Mouse (Mus musculus): Measurements from ENCODE around the gene Ovch2.
"Not testable (repeated sequence)": the region's sequence is repeated elsewhere in the genome, so short reads cannot be mapped to it uniquely, and the experiment has no call there.

Ovch2 gene

GRCm38 (mm10) chr7:107801108-107801507 is at the start of gene Ovch2:
TSS of gene Ovch2 (minus strand) at chr7:107801208.
- no peak for DNase-seq (ENCODE audit: low spot score)

DNA sequence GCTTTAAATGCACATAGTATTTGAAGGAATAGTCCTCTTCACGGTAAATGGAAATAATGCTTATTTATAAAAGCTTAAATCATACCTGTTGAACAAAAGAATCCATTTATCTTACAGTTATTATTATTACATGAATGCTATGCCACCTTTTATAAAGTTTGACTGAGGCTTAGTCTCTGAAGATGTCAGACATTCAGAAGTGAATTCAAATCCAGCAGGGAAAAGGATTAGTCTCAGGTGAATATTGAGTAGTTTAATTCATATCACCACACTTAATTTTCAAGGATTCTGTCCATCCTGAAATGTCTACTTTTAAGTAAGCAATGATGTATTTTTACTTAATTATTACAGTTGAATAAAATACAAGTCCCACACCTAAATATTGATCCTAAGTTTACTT is 46.4 kb upstream of the Ovch2 start, which contains the start of gene Olfr470:
Gene Olfr470 (minus strand): TSS at position 101 of the 400 bp plus-strand sequence.
- not testable (repeated sequence) for DNase-seq (ENCODE audit: low spot score)

DNA sequence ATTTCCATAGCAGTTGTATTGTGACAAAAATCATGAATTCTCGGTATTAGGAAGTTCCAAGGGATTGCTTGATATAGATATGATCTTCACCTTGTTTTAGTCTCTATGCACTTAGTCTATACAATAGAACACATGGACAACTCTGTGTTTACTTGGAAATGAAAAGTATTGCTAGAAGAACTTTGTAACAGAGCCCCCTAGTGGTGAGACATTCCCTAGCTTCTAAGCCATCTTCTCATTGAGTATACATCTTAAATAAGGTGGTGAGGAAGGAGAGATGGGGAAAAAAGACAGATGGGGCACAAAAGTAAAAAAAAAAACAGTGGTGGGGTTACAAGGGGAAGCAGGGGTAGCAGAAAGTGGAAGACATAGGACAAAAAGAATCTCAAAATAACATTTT is 40.7 kb upstream of the Ovch2 start:
- DNase-seq (ENCODE audit: low spot score): no peak

DNA sequence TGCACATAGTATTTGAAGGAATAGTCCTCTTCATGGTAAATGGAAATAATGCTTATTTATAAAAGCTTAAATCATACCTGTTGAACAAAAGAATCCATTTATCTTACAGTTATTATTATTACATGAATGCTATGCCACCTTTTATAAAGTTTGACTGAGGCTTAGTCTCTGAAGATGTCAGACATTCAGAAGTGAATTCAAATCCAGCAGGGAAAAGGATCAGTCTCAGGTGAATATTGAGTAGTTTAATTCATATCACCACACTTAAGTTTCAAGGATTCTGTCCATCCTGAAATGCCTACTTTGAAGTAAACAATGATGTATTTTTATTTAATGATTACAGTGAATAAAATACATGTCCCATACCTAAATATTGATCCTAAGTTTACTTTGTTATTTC is 24.4 kb upstream of the Ovch2 start, which contains the start of gene Olfr469:
Gene Olfr469 (minus strand): TSS at position 101 of the 400 bp plus-strand sequence.
- not testable (repeated sequence) for DNase-seq (ENCODE audit: low spot score)

DNA sequence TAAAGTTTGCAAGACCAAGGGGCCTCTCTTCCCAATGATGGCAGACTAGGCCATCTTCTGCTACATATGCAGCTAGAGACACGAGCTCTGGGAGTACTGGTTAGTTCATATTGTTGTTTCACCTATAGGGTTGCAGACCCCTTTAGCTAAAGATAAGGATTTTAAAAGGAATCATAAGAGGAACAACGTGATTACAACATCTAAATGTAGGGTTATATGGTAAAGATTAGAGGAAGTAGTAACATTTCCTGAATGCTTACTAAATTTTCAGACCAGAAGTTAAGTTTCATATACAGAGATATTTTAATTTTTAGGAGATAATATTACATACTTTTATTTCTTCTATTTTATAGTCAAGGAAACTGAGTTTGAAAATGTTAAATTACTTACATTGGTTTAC is 22.9 kb upstream of the Ovch2 start:
- DNase-seq (ENCODE audit: low spot score): not testable (repeated sequence)

GRCm38 (mm10) chr7:107819442-107819841 is 18.4 kb upstream of the Ovch2 start:
- no peak for DNase-seq (ENCODE audit: low spot score)

- no peak for DNase-seq (ENCODE audit: low spot score)
Measured at GRCm38 (mm10) chr7:107811963-107812362, 11.0 kb upstream of the Ovch2 start, which contains the start of gene Olfr467. TSS of gene Olfr467 (plus strand) at chr7:107812263.

DNA sequence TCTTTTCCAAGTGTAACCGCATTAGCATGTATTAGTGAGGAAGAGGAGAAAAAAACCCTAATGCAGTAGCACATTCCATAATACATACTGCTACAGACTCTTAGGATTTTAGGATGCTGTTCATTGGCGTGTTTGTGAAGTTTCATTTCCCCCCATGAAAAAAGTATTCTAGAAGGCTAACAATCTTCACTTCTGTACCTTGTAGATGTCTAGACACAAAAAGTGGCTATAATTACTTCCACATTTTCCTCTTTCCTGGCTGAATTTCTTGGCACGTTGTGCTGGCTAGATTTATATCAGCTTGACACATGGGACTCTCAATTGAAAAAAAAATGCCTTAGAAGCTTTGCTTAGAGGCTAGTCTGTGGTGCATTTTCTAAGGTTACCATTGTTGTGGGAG is 1.1 kb upstream of the Ovch2 start:
- DNase-seq (ENCODE audit: low spot score): no peak

DNA sequence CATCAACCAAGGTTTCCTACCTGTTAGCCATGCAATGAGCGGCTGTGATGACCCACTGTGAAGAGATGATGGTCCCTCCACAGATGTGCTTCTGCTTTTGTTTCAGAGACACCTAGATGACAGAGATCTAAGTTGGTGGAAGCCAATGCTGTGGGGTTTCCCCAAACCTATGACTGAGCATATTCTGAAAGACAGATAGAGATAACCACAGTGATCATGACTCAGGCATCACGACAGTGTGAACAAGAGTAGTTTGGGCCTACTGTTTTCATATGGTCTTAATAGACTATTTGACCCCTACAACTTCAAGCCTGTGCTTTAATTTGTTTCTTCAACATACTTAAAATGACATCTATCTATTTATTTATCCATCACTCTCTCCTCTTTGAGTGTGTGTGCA is 4.5 kb downstream of the Ovch2 start:
- no peak for DNase-seq (ENCODE audit: low spot score)

DNA sequence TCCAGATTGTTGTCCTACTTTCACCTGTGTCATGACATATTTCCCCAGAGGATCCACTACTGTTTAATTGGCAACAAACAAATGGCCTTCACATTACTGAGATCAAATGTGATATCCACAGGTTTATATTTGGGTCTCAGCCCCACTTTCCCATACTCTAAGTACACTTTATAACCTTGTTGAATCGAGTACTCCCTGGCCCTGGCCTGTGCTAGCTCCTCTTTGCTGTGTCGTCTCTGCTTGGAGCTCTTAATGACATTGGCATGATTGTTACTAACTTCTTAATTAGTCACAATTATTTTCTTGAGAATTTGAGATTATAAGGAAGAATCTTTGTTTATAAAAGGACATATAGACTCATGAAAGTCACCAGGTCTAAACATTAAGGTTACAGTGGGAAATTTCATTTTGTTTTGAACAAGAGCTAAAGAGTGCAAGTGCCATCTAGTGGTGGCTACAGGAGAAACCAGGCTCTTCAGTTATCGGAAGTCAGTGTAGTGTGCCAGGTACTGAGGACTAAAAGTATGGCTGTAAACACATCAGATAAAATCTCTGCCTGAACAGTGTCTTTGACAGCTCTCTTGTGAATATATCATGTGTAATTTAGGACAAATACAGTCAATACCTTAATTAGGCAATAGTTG is 12.9 kb downstream of the Ovch2 start:
- DNase-seq (ENCODE audit: low spot score): no peak

DNA sequence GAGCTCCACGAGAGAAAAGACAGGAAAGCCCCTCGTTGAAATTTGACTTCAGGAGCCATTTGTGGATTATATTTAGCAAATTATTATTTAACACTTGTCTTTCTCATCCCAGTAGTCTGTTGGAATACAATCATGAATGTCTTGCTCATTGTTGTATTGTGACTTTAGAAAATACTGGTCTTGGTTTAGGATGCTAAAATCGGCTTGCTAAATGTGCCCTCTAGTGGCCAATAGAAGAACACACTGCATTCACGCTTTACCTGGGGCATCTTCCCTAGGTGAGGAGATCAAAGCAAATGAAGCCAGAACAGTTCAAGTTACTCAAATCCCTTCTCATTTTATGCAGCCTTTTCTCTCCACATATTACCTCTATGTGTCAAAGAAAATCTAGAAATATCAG is 21.4 kb downstream of the Ovch2 start:
- DNase-seq (ENCODE audit: low spot score): no peak

DNA sequence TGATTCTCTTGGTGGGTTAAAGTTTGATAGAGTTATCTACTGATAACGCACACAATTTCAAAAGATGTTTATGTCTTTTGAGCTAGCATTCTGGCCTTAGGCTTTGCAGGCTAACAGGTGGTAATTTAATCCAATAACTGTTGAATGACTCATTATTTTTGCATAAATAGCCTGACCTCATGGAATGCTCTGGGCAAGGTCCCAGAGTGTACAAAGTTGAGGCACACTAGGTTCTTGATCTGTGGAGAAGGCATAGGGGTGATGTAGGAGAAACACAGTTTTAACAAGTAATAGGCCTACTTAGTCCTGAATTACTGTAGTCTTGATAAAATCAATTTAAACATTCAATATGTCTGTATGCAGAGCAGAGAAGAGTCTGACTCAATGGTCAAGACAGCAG is 22.8 kb downstream of the Ovch2 start:
- no peak for DNase-seq (ENCODE audit: low spot score)

DNA sequence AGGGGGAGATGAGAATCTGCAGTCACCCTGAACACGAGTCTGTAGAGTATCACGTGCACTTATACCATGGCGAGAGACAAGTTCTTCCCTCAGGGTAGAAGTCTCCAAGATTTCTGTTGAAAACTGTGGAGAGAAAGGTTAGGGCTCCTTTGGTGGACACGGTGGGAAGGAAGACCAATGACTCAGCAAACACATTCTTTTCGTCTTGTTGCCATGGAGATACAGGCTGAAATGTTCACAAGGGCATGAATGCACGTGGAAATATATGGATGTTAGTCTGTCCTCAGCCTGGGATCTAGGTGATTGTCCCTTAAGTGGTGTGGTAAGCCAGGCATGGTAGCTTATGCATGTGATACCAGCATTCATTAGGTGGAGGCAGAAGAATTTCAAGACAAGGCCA is 30.2 kb downstream of the Ovch2 start:
- DNase-seq (ENCODE audit: low spot score): no peak

- DNase-seq (ENCODE audit: low spot score): no peak
Measured at GRCm38 (mm10) chr7:107757308-107758151, 43.5 kb downstream of the Ovch2 start, which contains the start of gene Cyb5r2. TSS of gene Cyb5r2 (minus strand) at chr7:107758032.

- DNase-seq (ENCODE audit: low spot score): no peak
Measured at GRCm38 (mm10) chr7:107756748-107757147, 44.3 kb downstream of the Ovch2 start.

GRCm38 (mm10) chr7:107755905-107756304 is 45.1 kb downstream of the Ovch2 start:
- no peak for DNase-seq (ENCODE audit: low spot score)

- DNase-seq (ENCODE audit: low spot score): no peak
Measured at GRCm38 (mm10) chr7:107752031-107752520, 48.9 kb downstream of the Ovch2 start.

GRCm38 (mm10) chr7:107749721-107750120 is 51.3 kb downstream of the Ovch2 start:
- DNase-seq (ENCODE audit: low spot score): no peak

- DNase-seq (ENCODE audit: low spot score): no peak
Measured at GRCm38 (mm10) chr7:107749270-107749669, 51.7 kb downstream of the Ovch2 start.

DNA sequence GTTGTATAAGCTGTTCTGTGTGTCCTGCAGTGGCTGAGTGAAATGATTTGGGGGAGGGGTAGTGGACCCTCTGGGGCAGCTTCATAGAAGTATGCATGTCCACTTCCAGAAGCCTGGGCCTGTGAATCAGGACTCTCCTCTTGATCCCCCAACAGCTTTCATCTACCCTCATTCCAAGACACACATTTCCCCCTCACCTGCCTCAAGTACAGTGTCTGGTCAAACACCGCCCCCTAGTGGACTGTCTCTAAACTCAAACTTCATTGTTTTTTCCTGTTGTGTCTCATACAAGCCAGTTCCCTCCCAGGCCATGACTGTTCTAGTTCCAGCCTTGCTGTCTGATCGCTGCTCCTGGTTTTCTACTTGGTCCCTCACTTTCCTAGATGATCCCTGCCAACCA is 53.1 kb downstream of the Ovch2 start:
- no peak for DNase-seq (ENCODE audit: low spot score)

DNA sequence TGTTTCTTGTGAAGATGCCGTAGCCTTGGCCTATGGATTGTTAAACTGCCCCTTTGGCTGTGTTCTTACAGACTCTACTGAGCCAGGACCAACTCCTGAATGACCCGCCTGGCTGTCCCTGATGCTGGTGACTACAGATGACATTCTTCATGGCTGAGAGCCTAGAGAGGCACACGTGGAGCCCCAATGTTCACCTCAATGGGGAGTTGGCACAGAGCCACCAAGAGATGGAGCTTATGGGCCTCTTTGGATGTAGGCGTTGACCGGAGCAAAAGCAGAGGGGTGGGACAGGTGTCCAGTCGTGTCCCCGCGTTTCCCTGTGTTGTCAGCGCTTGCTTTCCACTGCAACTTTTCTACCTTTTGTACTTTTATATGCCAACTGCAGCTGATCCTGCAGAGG is 53.5 kb downstream of the Ovch2 start:
- no peak for DNase-seq (ENCODE audit: low spot score)

DNA sequence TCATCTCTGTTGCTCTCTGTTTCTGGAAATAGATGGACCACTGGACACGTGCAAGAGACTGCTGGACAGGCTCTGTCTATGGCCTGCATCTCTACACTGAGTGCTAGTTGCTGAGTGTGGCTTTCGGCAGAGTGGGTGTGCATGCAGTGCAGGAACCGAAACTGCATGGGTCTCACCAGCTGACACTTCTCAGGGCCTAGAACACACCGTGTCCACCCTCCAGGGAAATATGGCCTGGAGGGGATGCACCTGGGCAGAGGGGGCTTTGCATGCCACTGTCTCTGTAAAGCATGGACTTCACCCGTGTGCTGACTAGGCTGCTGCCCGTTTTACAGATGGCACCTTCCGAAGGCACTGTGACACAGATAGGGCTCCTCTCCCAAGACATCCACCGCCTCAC is 55.0 kb downstream of the Ovch2 start:
- no peak for DNase-seq (ENCODE audit: low spot score)

GRCm38 (mm10) chr7:107745111-107745510 is 55.9 kb downstream of the Ovch2 start:
- no peak for DNase-seq (ENCODE audit: low spot score)
